Mouse (Mus musculus) hindbrain, embryonic 11.5 days (tissue): Measurements from ENCODE around the gene Fndc4. TPM values are rescaled to one million over a fixed set of nuclear protein-coding genes. Genes with fewer than 3 reads are reported as not detected.

Experiments
- ATAC-seq: fragments of 200-750 bp; cut with Nextera tagmentation; 2 replicates; pipeline ENCODE4 v1.8.0; 2017; ENCODE audit warnings: mild to moderate bottlenecking, moderate TSS enrichment, moderate library complexity; ENCODE audit not compliant: low FRiP score
- DNase-seq: peaks from one replicate; pipeline ENCODE4 v3.0.0-alpha.2; 2015; ENCODE audit warnings: low spot score
- H3K27ac ChIP-seq: fragments of 300-500 bp; sonication (generic); 2 replicates; pipeline ENCODE4 v1.5.1; 2014; ENCODE audit warnings: mild to moderate bottlenecking, low read depth, low read length
- H3K27me3 ChIP-seq: fragments of 300-500 bp; sonication (generic); 2 replicates; pipeline ENCODE4 v1.6.1; 2014; ENCODE audit warnings: mild to moderate bottlenecking, low read length, moderate library complexity, mixed read lengths; ENCODE audit not compliant: control insufficient read depth, insufficient read depth
- H3K36me3 ChIP-seq: fragments of 300-500 bp; sonication (generic); 2 replicates; pipeline ENCODE4 v1.6.1; 2014; ENCODE audit warnings: mild to moderate bottlenecking, low read length, moderate library complexity, mixed read lengths; ENCODE audit not compliant: control insufficient read depth, insufficient read depth
- H3K4me1 ChIP-seq: fragments of 300-500 bp; sonication (generic); replicated peaks from 2 replicates; pipeline ENCODE4 v1.6.1; 2014; ENCODE audit warnings: low read length, mixed read lengths; ENCODE audit not compliant: control insufficient read depth, insufficient read depth
- H3K4me2 ChIP-seq: fragments of 300-500 bp; sonication (generic); replicated peaks from 2 replicates; pipeline ENCODE4 v1.6.1; 2014; ENCODE audit warnings: mild to moderate bottlenecking, low read depth, low read length
- H3K4me3 ChIP-seq: fragments of 300-500 bp; sonication (generic); 2 replicates; pipeline ENCODE4 v1.5.1; 2014; ENCODE audit warnings: low read depth, low read length
- H3K9ac ChIP-seq: fragments of 300-500 bp; sonication (generic); 2 replicates; pipeline ENCODE4 v1.6.1; 2014; ENCODE audit warnings: low read depth, low read length
- H3K9me3 ChIP-seq: fragments of 300-500 bp; sonication (generic); 2 replicates; pipeline ENCODE4 v1.6.1; 2016; ENCODE audit warnings: low read length; ENCODE audit not compliant: control insufficient read depth
- WGBS: fragments of 180-500 bp; shearing (Covaris S2); extraction: QIAGEN DNeasy Blood & Tissue Kit; methylation state at CpG from one replicate; pipeline ENCODE4 v1.1.7; 2014; 5-methylcytosine and 5-hydroxymethylcytosine counted together
- polyA plus RNA-seq: library from polyadenylated mRNA; unstranded; fragments of >200 nt; fragmentation: Nextera tagmentation; extraction: Ambion mirVana; gene quantifications from 2 replicates; pipeline ENCODE4 v1.2.1, GENCODE M21; 2014

Fndc4 gene
- 46.7 and 50.6 TPM in 2 replicates for polyA plus RNA-seq

GRCm38 (mm10) chr5:31295606-31296141, at the start of gene Fndc4:
Fndc4 (minus strand) TSS chr5:31296080.
- H3K4me1 ChIP-seq: peaks cover 8% of the 10 kb centered on the region
- peak within 1 kb of the TSS; percentile 96 for H3K4me2 ChIP-seq
- H3K9ac ChIP-seq: peak within 1 kb of the TSS; percentile 96
- peak; percentile 81 for DNase-seq
- under 1% methylated on average over 32 of the region's 46 CpGs for WGBS
- peak within 1 kb of the TSS; percentile 58; the same call in 1 of the 2 replicates for H3K27ac ChIP-seq
- H3K4me3 ChIP-seq: peak within 1 kb of the TSS; percentile 81
- no peaks in the 10 kb centered on the region for H3K9me3 ChIP-seq
- H3K27me3 ChIP-seq: no peaks in the 10 kb centered on the region
- peak; percentile 73 for ATAC-seq
- no peaks in the 10 kb centered on the region for H3K36me3 ChIP-seq

- Histone ChIP-seq H3K36me3 (no peaks in the 10 kb centered on the region), H3K4me3 (no peak overlapping the region), H3K9ac (no peak overlapping the region), H3K4me2 (no peak overlapping the region), H3K27me3 (no peaks in the 10 kb centered on the region), H3K27ac (no peak overlapping the region), H3K4me1 (no peaks in the 10 kb centered on the region), H3K9me3 (no peaks in the 10 kb centered on the region)
- ATAC-seq (no peak), DNase-seq (peak; percentile 76)
- WGBS: 38% methylated on average over 7 of the region's 7 CpGs
Observed at GRCm38 (mm10) chr5:31328255-31328654, 32.4 kb upstream of the Fndc4 start.

- Histone ChIP-seq H3K9ac (no peak overlapping the region), H3K4me3 (no peak overlapping the region), H3K4me1 (no peaks in the 10 kb centered on the region), H3K9me3 (no peaks in the 10 kb centered on the region), H3K4me2 (no peak overlapping the region), H3K36me3 (no peaks in the 10 kb centered on the region), H3K27me3 (no peaks in the 10 kb centered on the region), H3K27ac (no peak overlapping the region)
- ATAC-seq: no peak
- DNase-seq: peak; percentile 22
- 17% methylated on average over 5 of the region's 5 CpGs for WGBS
Observed at GRCm38 (mm10) chr5:31326850-31327249, 31.0 kb upstream of the Fndc4 start.

GRCm38 (mm10) chr5:31324085-31324484, 28.2 kb upstream of the Fndc4 start:
- Histone ChIP-seq H3K9me3 (no peaks in the 10 kb centered on the region), H3K27me3 (no peaks in the 10 kb centered on the region), H3K4me2 (no peak overlapping the region), H3K4me1 (no peaks in the 10 kb centered on the region), H3K27ac (no peak overlapping the region), H3K9ac (no peak overlapping the region), H3K4me3 (no peak overlapping the region), H3K36me3 (no peaks in the 10 kb centered on the region)
- DNase-seq (no peak), ATAC-seq (no peak)
- 71% methylated on average over 3 of the region's 3 CpGs for WGBS

- H3K27ac ChIP-seq: no peak overlapping the region
- no peak overlapping the region for H3K9ac ChIP-seq
- H3K4me3 ChIP-seq: no peak overlapping the region
- H3K9me3 ChIP-seq: no peaks in the 10 kb centered on the region
- 84% methylated on average over 3 of the region's 3 CpGs for WGBS
- no peak for DNase-seq
- H3K4me1 ChIP-seq: no peaks in the 10 kb centered on the region
- no peak for ATAC-seq
- H3K27me3 ChIP-seq: no peaks in the 10 kb centered on the region
- H3K4me2 ChIP-seq: no peak overlapping the region
- H3K36me3 ChIP-seq: no peaks in the 10 kb centered on the region
Observed at GRCm38 (mm10) chr5:31322776-31323175, 26.9 kb upstream of the Fndc4 start.

- no peak overlapping the region for H3K4me2 ChIP-seq
- H3K4me3 ChIP-seq: no peak overlapping the region
- H3K27me3 ChIP-seq: no peaks in the 10 kb centered on the region
- DNase-seq: no peak
- 90% methylated on average over 8 of the region's 8 CpGs for WGBS
- no peak overlapping the region for H3K9ac ChIP-seq
- no peak for ATAC-seq
- H3K4me1 ChIP-seq: no peaks in the 10 kb centered on the region
- no peaks in the 10 kb centered on the region for H3K36me3 ChIP-seq
- H3K9me3 ChIP-seq: no peaks in the 10 kb centered on the region
- no peak overlapping the region for H3K27ac ChIP-seq
Observed at GRCm38 (mm10) chr5:31312806-31313205, 16.9 kb upstream of the Fndc4 start.

GRCm38 (mm10) chr5:31303093-31303492, 7.2 kb upstream of the Fndc4 start:
- no peak overlapping the region for H3K4me2 ChIP-seq
- no peaks in the 10 kb centered on the region for H3K9me3 ChIP-seq
- ATAC-seq (no peak), DNase-seq (no peak)
- no peak overlapping the region for H3K27ac ChIP-seq
- H3K27me3 ChIP-seq: no peaks in the 10 kb centered on the region
- WGBS: 93% methylated on average over 6 of the region's 6 CpGs
- no peak overlapping the region for H3K9ac ChIP-seq
- no peak overlapping the region for H3K4me3 ChIP-seq
- H3K36me3 ChIP-seq: no peaks in the 10 kb centered on the region
- no peaks in the 10 kb centered on the region for H3K4me1 ChIP-seq

- no peaks in the 10 kb centered on the region for H3K36me3 ChIP-seq
- H3K9me3 ChIP-seq: no peaks in the 10 kb centered on the region
- 82% methylated on average over 7 of the region's 8 CpGs for WGBS
- H3K27me3 ChIP-seq: no peaks in the 10 kb centered on the region
- H3K4me1 ChIP-seq: no peaks in the 10 kb centered on the region
- no peak overlapping the region for H3K9ac ChIP-seq
- no peak overlapping the region for H3K4me3 ChIP-seq
- ATAC-seq (no peak), DNase-seq (no peak)
- H3K4me2 ChIP-seq: no peak overlapping the region
- H3K27ac ChIP-seq: no peak overlapping the region
Observed at GRCm38 (mm10) chr5:31301866-31302265, 6.0 kb upstream of the Fndc4 start.

- Histone ChIP-seq H3K9me3 (no peaks in the 10 kb centered on the region), H3K4me2 (no peak overlapping the region), H3K27ac (no peak overlapping the region), H3K27me3 (no peaks in the 10 kb centered on the region), H3K4me1 (peaks cover 8% of the 10 kb centered on the region), H3K36me3 (no peaks in the 10 kb centered on the region), H3K9ac (no peak overlapping the region), H3K4me3 (no peak overlapping the region)
- ATAC-seq (no peak), DNase-seq (no peak)
- WGBS: 69% methylated on average over 2 of the region's 2 CpGs
Observed at GRCm38 (mm10) chr5:31298486-31298885, 2.6 kb upstream of the Fndc4 start.
